Mouse (Mus musculus): Measurements from ENCODE around the gene 4930518I15Rik. TPM values are rescaled to one million over a fixed set of nuclear protein-coding genes. Genes with fewer than 3 reads are reported as not detected.

The 4930518I15Rik gene
- polyA plus RNA-seq, 1 experiment from 2014 or later, result 2.6 TPM

GRCm38 (mm10) chr2:156841841-156842706 lies 15.7 kb downstream of the 4930518I15Rik start:
- H3K27ac ChIP-seq, result peak overlapping the region; percentile 95
- ATAC-seq (replicated peaks; ENCODE audit: low FRiP score, low read depth) (no peak), DNase-seq (ENCODE audit: low spot score) (peak; percentile 69)
- H3K4me2 ChIP-seq (ENCODE audit: low read length), result peak overlapping the region; percentile 68
- peaks cover 44% of the 10 kb centered on the region for H3K4me1 ChIP-seq (replicated peaks; ENCODE audit: insufficient read depth, low read length)
- H3K9me3 ChIP-seq (replicated peaks; ENCODE audit: low read length), result no peaks in the 10 kb centered on the region
- peak overlapping the region; percentile 93; the same call in 1 of the 2 replicates for H3K9ac ChIP-seq (ENCODE audit: low read depth, low read length)
- no peaks in the 10 kb centered on the region for H3K27me3 ChIP-seq (ENCODE audit: insufficient read depth, low read length)
- H3K36me3 ChIP-seq (ENCODE audit: insufficient read depth, low read length), result 0 out of 2 replicates have a peak, but pooled peaks cover under 1% of the 10 kb centered on the region
- 6% methylated on average over 20 of the region's 20 CpGs for WGBS
- peak overlapping the region; percentile 89 for H3K4me3 ChIP-seq (replicated peaks; ENCODE audit: low read depth, low read length)
- TF ChIP-seq CTCF (IDR thresholded peaks at IDR 0.05; ENCODE audit: low read depth), result no peak

- ATAC-seq (replicated peaks; ENCODE audit: low FRiP score, low read depth), result peak; percentile 44
- H3K4me3 ChIP-seq (replicated peaks; ENCODE audit: low read depth, low read length), result peak overlapping the region; percentile 89
- H3K27me3 ChIP-seq (ENCODE audit: insufficient read depth, low read length), result no peaks in the 10 kb centered on the region
- under 1% methylated on average over 36 of the region's 42 CpGs for WGBS
- DNase-seq (ENCODE audit: low spot score), result peak; percentile 96
- H3K36me3 ChIP-seq (ENCODE audit: insufficient read depth, low read length), result no peaks in the 10 kb centered on the region
- peaks cover 44% of the 10 kb centered on the region for H3K4me1 ChIP-seq (replicated peaks; ENCODE audit: insufficient read depth, low read length)
- H3K27ac ChIP-seq, result peak overlapping the region; percentile 95
- H3K9me3 ChIP-seq (replicated peaks; ENCODE audit: low read length), result no peaks in the 10 kb centered on the region
- H3K9ac ChIP-seq (ENCODE audit: low read depth, low read length), result peak overlapping the region; percentile 93
- peak overlapping the region; percentile 68 for H3K4me2 ChIP-seq (ENCODE audit: low read length)
- peak; percentile 13; the same call in 1 of the 2 replicates for TF ChIP-seq CTCF (IDR thresholded peaks at IDR 0.05; ENCODE audit: low read depth)
Measured at GRCm38 (mm10) chr2:156841028-156841840, 16.5 kb downstream of the 4930518I15Rik start.

GRCm38 (mm10) chr2:156840301-156841027 lies 17.3 kb downstream of the 4930518I15Rik start:
- Histone ChIP-seq H3K4me3 (replicated peaks; ENCODE audit: low read depth, low read length) (peak overlapping the region; percentile 89), H3K4me2 (ENCODE audit: low read length) (peak overlapping the region; percentile 68), H3K36me3 (ENCODE audit: insufficient read depth, low read length) (no peaks in the 10 kb centered on the region), H3K9ac (ENCODE audit: low read depth, low read length) (peak overlapping the region; percentile 93), H3K9me3 (replicated peaks; ENCODE audit: low read length) (no peaks in the 10 kb centered on the region), H3K4me1 (replicated peaks; ENCODE audit: insufficient read depth, low read length) (peaks cover 39% of the 10 kb centered on the region), H3K27me3 (ENCODE audit: insufficient read depth, low read length) (no peaks in the 10 kb centered on the region), H3K27ac (peak overlapping the region; percentile 95)
- ATAC-seq (replicated peaks; ENCODE audit: low FRiP score, low read depth) (peak; percentile 33; the same call in 1 of the 2 replicates), DNase-seq (ENCODE audit: low spot score) (peak; percentile 55)
- no peak for TF ChIP-seq CTCF (IDR thresholded peaks at IDR 0.05; ENCODE audit: low read depth)
- under 1% methylated on average over 59 of the region's 79 CpGs for WGBS

- no peaks in the 10 kb centered on the region for H3K27me3 ChIP-seq (ENCODE audit: insufficient read depth, low read length)
- peak; percentile 96 for DNase-seq (ENCODE audit: low spot score)
- no peaks in the 10 kb centered on the region for H3K36me3 ChIP-seq (ENCODE audit: insufficient read depth, low read length)
- peak within 1 kb of the TSS; percentile 89 for H3K4me3 ChIP-seq (replicated peaks; ENCODE audit: low read depth, low read length)
- no peak for TF ChIP-seq CTCF (IDR thresholded peaks at IDR 0.05; ENCODE audit: low read depth)
- peak within 1 kb of the TSS; percentile 95 for H3K27ac ChIP-seq
- H3K4me1 ChIP-seq (replicated peaks; ENCODE audit: insufficient read depth, low read length), result peaks cover 31% of the 10 kb centered on the region
- H3K9ac ChIP-seq (ENCODE audit: low read depth, low read length), result peak within 1 kb of the TSS; percentile 93
- WGBS, result 2% methylated on average over 60 of the region's 61 CpGs
- peak within 1 kb of the TSS; percentile 68 for H3K4me2 ChIP-seq (ENCODE audit: low read length)
- ATAC-seq (replicated peaks; ENCODE audit: low FRiP score, low read depth), result peak; percentile 84
- H3K9me3 ChIP-seq (replicated peaks; ENCODE audit: low read length), result no peaks in the 10 kb centered on the region
Measured at GRCm38 (mm10) chr2:156839319-156840191, 18.2 kb downstream of the 4930518I15Rik start, which contains the start of gene Tgif2. Tgif2 (plus strand) TSS chr2:156840007.

DNA sequence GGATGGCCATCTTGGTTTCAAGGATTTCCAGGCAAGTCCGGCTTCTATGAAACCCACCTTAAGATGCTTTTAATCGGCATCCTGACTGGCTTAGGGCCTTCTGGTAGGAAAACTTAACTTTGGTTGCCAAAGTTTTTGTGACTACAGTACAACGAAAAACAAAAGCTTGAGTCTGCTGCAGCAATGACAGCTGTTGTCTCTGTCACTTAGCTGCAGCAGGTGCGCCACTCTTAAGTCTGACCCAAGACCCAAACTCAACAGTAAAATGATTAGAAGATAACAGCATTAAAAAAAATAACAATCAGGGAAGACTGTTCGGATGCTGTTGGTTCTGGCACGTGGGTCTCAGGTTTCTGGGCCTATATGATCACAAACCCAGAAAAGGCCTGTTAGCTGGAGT lies 18.9 kb downstream of the 4930518I15Rik start:
- no peak for TF ChIP-seq CTCF (IDR thresholded peaks at IDR 0.05; ENCODE audit: low read depth)

More for the DNA sequence above, 18.9 kb downstream of the 4930518I15Rik start:
- no peaks in the 10 kb centered on the region for H3K27me3 ChIP-seq (ENCODE audit: insufficient read depth, low read length)
- H3K27ac ChIP-seq, result peak overlapping the region; percentile 79
- H3K9me3 ChIP-seq (replicated peaks; ENCODE audit: low read length), result no peaks in the 10 kb centered on the region
- H3K4me1 ChIP-seq (replicated peaks; ENCODE audit: insufficient read depth, low read length), result peaks cover 27% of the 10 kb centered on the region; the same call in 1 of the 2 replicates
- peak overlapping the region; percentile 68 for H3K4me2 ChIP-seq (ENCODE audit: low read length)
- ATAC-seq (replicated peaks; ENCODE audit: low FRiP score, low read depth) (no peak), DNase-seq (ENCODE audit: low spot score) (no peak)
- H3K4me3 ChIP-seq (replicated peaks; ENCODE audit: low read depth, low read length), result peak overlapping the region; percentile 89
- 0 out of 2 replicates have a peak, but pooled peaks cover 6% of the 10 kb centered on the region for H3K36me3 ChIP-seq (ENCODE audit: insufficient read depth, low read length)
- H3K9ac ChIP-seq (ENCODE audit: low read depth, low read length), result 0 out of 2 replicates have a peak overlapping the region, but pooled peaks have one; percentile 47
- 66% methylated on average over 6 of the region's 6 CpGs for WGBS

Data from kidney, postnatal 0 days (tissue).